Mouse (Mus musculus): Measurements from ENCODE around the gene Vmn2r96.
"Not testable (repeated sequence)": the region's sequence is repeated elsewhere in the genome, so short reads cannot be mapped to it uniquely, and the experiment has no call there.

The Vmn2r96 gene

GRCm38 (mm10) chr17:18572851-18573250 is at the start of gene Vmn2r96:
Gene Vmn2r96, plus strand, starts transcription at chr17:18573151.
- DNase-seq, result not testable (repeated sequence)

- no peak for DNase-seq
These were observed 49.6 kb upstream of the Vmn2r96 start for GRCm38 (mm10) chr17:18523371-18523770.

GRCm38 (mm10) chr17:18523991-18524390 is 49.0 kb upstream of the Vmn2r96 start:
- no peak for DNase-seq

- not testable (repeated sequence) for DNase-seq
These were observed 14.5 kb upstream of the Vmn2r96 start for GRCm38 (mm10) chr17:18558212-18559158.

- not testable (repeated sequence) for DNase-seq
These were observed 6.8 kb upstream of the Vmn2r96 start for GRCm38 (mm10) chr17:18566186-18566585.

- DNase-seq, result not testable (repeated sequence)
These were observed 42.2 kb downstream of the Vmn2r96 start for GRCm38 (mm10) chr17:18615151-18615550.

- DNase-seq, result no peak
These were observed 53.6 kb downstream of the Vmn2r96 start for GRCm38 (mm10) chr17:18626532-18626931.

Data from retina, postnatal 1 day (tissue).